Mouse (Mus musculus) MEL (cell line): ENCODE measurements around the gene Ttbk2.

ENCODE experiments used
- CTCF ChIP-seq, 3 experiments: IDR thresholded peaks in 2 of 3; conservative IDR thresholded peaks in 1 of 3; 2 replicates each; pipeline ENCODE4 v1.5.1; 2011 to 2012; ENCODE audit warnings: low read length in 3 of 3, low read depth in 2 of 3, mild to moderate bottlenecking in 2 of 3, improper control_type of control experiment in 1 of 3, inconsistent platforms in 1 of 3, mixed read lengths in 1 of 3, moderate library complexity in 1 of 3; ENCODE audit not compliant: control insufficient read depth in 1 of 3, insufficient read depth in 1 of 3, poor library complexity in 1 of 3, severe bottlenecking in 1 of 3
- KAT2A ChIP-seq: conservative IDR thresholded peaks from 2 replicates; pipeline ENCODE4 v1.6.1; 2012; ENCODE audit warnings: low read depth, low read length, improper control_type of control experiment, inconsistent platforms
- POLR2A ChIP-seq, 2 experiments: IDR thresholded peaks; 2 replicates each; pipeline ENCODE4 v1.6.1; 2011 to 2012; ENCODE audit warnings: low read length in 2 of 2, mild to moderate bottlenecking in 2 of 2, control low read depth in 1 of 2, improper control_type of control experiment in 1 of 2, low read depth in 1 of 2, moderate library complexity in 1 of 2; ENCODE audit not compliant: control insufficient read depth in 1 of 2, insufficient read depth in 1 of 2, poor library complexity in 1 of 2
- TAL1 ChIP-seq: IDR thresholded peaks from 2 replicates; pipeline ENCODE4 v1.6.1; 2012; ENCODE audit warnings: mild to moderate bottlenecking, inconsistent platforms, low read length, moderate library complexity, mixed read lengths
- TBP ChIP-seq: IDR thresholded peaks from 2 replicates; pipeline ENCODE4 v1.8.0; 2011; ENCODE audit warnings: low read depth, low read length, improper control_type of control experiment
- TCF12 ChIP-seq: IDR thresholded peaks from 2 replicates; pipeline ENCODE4 v1.6.1; 2014; ENCODE audit warnings: low read depth, mild to moderate bottlenecking, inconsistent platforms, low read length, improper control_type of control experiment, moderate library complexity

- TF ChIP-seq TBP (no peak), KAT2A (no peak), TCF12 (no peak), TAL1 (no peak), POLR2A (IDR thresholded peaks at IDR 0.05; ENCODE audit: control insufficient read depth in 1 of 2, insufficient read depth in 1 of 2, low read depth in 1 of 2, low read length in 2 of 2, poor library complexity in 1 of 2) (no peak), CTCF (IDR thresholded peaks at IDR 0.05 in 2 of 3, conservative IDR thresholded peaks at IDR 0.05 in 1 of 3; ENCODE audit: control insufficient read depth in 1 of 3, insufficient read depth in 1 of 3, low read depth in 2 of 3, low read length in 3 of 3, poor library complexity in 1 of 3, severe bottlenecking in 1 of 3) (no peak)
Observed at GRCm38 (mm10) chr2:120860699-120861098, 10.3 kb upstream of the Ttbk2 start.
